Mouse (Mus musculus): ENCODE results near the gene Cog1. TPM values are rescaled to one million over a fixed set of nuclear protein-coding genes. Genes with fewer than 3 reads are reported as not detected.
A peak's percentile ranks its signal among the peaks of the same experiment; 100 is the strongest.

Cog1 gene
- polyA plus RNA-seq, 1 experiment from 2014 or later = 15.5 TPM

DNA sequence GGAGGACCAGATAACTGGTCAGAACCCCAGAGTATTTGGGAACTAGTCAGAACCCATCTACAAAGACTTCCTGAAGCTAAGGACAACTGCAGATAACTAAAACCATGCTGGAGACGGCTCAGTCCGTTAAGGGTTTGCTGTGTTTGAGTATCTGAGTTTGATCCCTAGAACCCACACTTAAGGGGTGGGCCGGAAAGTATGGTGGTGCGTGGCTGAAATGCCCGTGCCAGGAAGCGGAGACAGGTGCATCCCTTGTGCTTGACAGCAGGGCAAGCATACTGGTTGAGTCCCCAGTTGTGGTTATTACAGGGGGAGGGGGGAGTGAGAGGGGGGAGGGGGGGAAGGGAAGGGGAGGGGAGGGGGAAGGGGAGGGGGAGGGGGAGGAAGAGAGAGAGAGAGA, 34.5 kb upstream of the Cog1 start:
- peaks cover 14% of the 10 kb centered on the region for H3K27me3 ChIP-seq (ENCODE audit: control insufficient read depth, insufficient read depth, low read length)
- WGBS = 55% methylated on average over 6 of the region's 6 CpGs
- no peaks in the 10 kb centered on the region for H3K36me3 ChIP-seq (ENCODE audit: control insufficient read depth, insufficient read depth)
- no peak overlapping the region for H3K4me3 ChIP-seq (ENCODE audit: low read length)
- peaks cover 16% of the 10 kb centered on the region for H3K4me1 ChIP-seq (ENCODE audit: control insufficient read depth, insufficient read depth, low read length)
- H3K4me2 ChIP-seq (ENCODE audit: low read depth, low read length) = no peak overlapping the region
- H3K9ac ChIP-seq (ENCODE audit: low read length) = no peak overlapping the region
- peak overlapping the region; percentile 2 for H3K27ac ChIP-seq (ENCODE audit: low read length)
- H3K9me3 ChIP-seq (replicated peaks; ENCODE audit: control insufficient read depth, low read length) = no peaks in the 10 kb centered on the region
- ATAC-seq (replicated peaks; ENCODE audit: extremely low read depth, insufficient read depth, low FRiP score) = peak; percentile 21; the same call in 1 of the 2 replicates

DNA sequence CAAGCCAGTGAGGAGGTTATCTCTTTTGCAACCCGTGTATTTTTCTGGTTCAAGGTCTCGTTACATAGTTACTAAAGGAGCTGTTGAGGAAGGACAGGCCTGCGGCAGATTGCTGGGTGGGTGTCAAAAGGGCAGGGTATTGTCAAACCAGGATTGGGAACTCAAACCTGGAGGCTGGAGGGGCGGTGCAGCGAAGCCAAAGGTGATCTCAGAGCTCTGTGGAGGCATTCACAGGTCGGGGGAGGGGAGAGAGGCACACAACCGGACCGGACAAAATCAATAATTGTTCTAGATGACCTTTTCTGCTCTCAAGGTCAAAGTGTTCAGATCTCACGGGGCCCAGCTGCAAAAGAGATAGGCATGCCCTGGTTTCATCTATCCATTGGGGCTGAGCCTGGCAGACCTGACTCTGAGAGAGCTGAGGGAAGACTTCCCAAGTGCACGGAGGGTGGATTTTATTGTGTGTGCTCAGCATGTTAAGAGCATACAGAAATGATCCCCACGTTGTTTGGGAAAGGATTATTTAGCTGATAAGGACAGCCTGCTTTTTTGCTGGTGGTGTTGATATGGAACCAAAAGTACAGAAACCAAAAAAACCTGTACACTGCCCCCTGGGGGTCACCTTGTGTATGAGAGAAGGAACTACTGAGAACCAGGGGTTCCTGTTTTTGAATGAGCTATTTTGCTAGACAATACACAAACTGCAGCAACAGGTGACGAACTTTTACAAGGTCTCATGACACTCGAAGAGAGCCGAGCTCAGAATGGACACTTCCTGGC, 31.6 kb upstream of the Cog1 start:
- H3K4me2 ChIP-seq (ENCODE audit: low read depth, low read length) = no peak overlapping the region
- no peak overlapping the region for H3K4me3 ChIP-seq (ENCODE audit: low read length)
- peaks cover 34% of the 10 kb centered on the region for H3K27me3 ChIP-seq (ENCODE audit: control insufficient read depth, insufficient read depth, low read length)
- no peaks in the 10 kb centered on the region for H3K9me3 ChIP-seq (replicated peaks; ENCODE audit: control insufficient read depth, low read length)
- ATAC-seq (replicated peaks; ENCODE audit: extremely low read depth, insufficient read depth, low FRiP score) = no peak
- H3K9ac ChIP-seq (ENCODE audit: low read length) = no peak overlapping the region
- H3K27ac ChIP-seq (ENCODE audit: low read length) = no peak overlapping the region
- no peaks in the 10 kb centered on the region for H3K36me3 ChIP-seq (ENCODE audit: control insufficient read depth, insufficient read depth)
- WGBS = 51% methylated on average over 14 of the region's 14 CpGs
- peaks cover 19% of the 10 kb centered on the region for H3K4me1 ChIP-seq (ENCODE audit: control insufficient read depth, insufficient read depth, low read length)

DNA sequence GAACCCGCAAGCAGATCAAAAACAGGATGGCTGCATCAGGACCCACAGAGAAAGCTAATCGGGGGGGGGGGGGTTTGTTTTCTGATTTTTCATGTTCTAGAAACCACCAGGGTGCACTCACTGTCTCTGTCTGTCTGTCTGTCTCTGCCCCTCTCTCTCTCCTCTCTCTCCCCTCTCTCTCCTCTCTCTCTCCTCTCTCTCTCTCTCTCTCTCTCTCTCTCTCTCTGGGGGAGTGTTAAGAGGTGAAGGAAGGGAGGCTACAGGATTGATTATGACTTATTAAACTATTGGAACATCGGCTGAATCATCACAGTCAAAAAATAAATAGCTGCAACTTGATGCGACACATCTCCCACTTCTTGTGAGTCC, 30.7 kb upstream of the Cog1 start:
- Histone ChIP-seq H3K27ac (ENCODE audit: low read length) (no peak overlapping the region), H3K4me1 (ENCODE audit: control insufficient read depth, insufficient read depth, low read length) (peaks cover 19% of the 10 kb centered on the region), H3K9ac (ENCODE audit: low read length) (no peak overlapping the region; the same call in 1 of the 2 replicates), H3K9me3 (replicated peaks; ENCODE audit: control insufficient read depth, low read length) (no peaks in the 10 kb centered on the region), H3K27me3 (ENCODE audit: control insufficient read depth, insufficient read depth, low read length) (peaks cover 34% of the 10 kb centered on the region), H3K4me3 (ENCODE audit: low read length) (peak overlapping the region; percentile 57), H3K4me2 (ENCODE audit: low read depth, low read length) (peak overlapping the region; percentile 85), H3K36me3 (ENCODE audit: control insufficient read depth, insufficient read depth) (no peaks in the 10 kb centered on the region)
- no peak for ATAC-seq (replicated peaks; ENCODE audit: extremely low read depth, insufficient read depth, low FRiP score)
- WGBS = 30% methylated on average over 4 of the region's 4 CpGs

DNA sequence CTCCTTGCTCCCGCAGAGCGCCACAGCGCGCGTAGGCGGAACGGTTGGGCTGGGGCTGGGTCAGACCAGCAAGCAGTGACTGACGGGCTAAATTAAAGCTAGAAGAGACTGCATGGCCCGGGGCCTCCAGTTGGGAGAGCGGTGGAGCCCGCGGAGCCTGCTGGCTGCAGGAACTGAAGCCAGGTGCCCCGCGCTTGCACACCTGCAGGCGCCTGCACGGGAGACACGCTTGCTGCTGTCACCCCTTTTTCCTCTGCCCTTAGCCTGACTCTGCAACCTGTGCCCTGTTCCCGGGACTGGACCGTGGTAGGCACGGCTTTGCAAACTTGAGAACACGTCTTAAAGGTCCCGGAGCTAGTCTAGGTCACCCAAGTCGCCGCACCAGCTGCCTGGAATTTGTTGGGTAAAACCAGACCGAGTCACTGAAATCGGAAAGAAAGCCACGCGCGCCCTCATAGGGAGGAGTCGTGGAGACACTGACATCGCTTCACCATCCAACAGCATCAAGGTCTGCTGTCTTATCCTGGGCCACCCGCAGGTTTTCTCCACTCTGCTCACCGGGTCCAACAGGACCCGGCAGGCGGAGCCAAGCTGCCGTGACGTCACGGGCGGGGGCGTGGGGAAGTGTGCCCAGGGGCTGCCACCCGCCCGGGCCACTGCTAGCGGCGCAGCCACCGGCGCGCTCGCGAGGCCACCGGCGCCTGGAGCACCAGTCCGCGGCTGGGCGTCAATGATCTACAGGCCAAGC, 30.1 kb upstream of the Cog1 start, which contains the start of gene Sstr2:
Gene Sstr2 (plus strand): TSS at position 671 of the 748 bp plus-strand sequence.
- Histone ChIP-seq H3K4me3 (ENCODE audit: low read length) (peak within 1 kb of the TSS; percentile 57), H3K4me2 (ENCODE audit: low read depth, low read length) (peak within 1 kb of the TSS; percentile 85), H3K27me3 (ENCODE audit: control insufficient read depth, insufficient read depth, low read length) (peaks cover 34% of the 10 kb centered on the region), H3K36me3 (ENCODE audit: control insufficient read depth, insufficient read depth) (no peaks in the 10 kb centered on the region), H3K27ac (ENCODE audit: low read length) (no peak within 1 kb of the TSS; the same call in 1 of the 2 replicates), H3K9me3 (replicated peaks; ENCODE audit: control insufficient read depth, low read length) (no peaks in the 10 kb centered on the region), H3K9ac (ENCODE audit: low read length) (peak within 1 kb of the TSS; percentile 65), H3K4me1 (ENCODE audit: control insufficient read depth, insufficient read depth, low read length) (peaks cover 19% of the 10 kb centered on the region)
- ATAC-seq (replicated peaks; ENCODE audit: extremely low read depth, insufficient read depth, low FRiP score) = peak; percentile 64
- WGBS = 1% methylated on average over 54 of the region's 54 CpGs

DNA sequence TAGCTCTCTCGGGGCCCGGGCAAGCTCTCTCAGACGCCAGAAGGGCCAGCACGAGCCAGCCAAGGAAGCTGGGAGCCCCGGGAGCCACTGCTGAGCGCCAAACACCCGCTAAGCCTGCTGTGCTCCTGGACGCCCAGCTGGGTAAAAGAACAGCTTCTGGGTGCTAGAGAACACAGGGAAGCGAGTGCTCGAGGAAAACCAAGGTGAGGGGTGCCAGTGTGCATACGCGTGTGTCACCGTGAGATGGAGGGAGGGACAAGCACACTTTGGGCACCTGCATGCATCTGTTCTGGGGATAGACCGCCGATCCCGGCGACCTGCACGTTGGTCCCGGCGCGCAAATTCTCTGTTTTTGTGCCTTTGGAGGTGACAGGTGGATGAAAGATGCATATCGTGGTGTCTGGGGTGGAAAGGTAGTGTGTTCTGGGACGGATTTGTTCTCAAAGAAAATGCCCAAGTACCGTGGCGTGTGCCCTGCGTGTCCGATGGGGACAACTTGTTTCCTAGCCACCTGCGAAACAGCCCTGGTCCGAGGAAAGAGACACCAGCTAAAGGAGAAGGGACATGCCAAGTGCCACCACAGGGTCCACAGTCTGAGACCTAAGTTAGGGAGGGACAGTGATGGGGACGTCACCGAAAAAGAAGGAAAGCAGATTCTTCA, 29.4 kb upstream of the Cog1 start:
- no peak for ATAC-seq (replicated peaks; ENCODE audit: extremely low read depth, insufficient read depth, low FRiP score)
- Histone ChIP-seq H3K9me3 (replicated peaks; ENCODE audit: control insufficient read depth, low read length) (no peaks in the 10 kb centered on the region), H3K27me3 (ENCODE audit: control insufficient read depth, insufficient read depth, low read length) (peaks cover 34% of the 10 kb centered on the region), H3K4me3 (ENCODE audit: low read length) (peak overlapping the region; percentile 57), H3K9ac (ENCODE audit: low read length) (peak overlapping the region; percentile 65), H3K36me3 (ENCODE audit: control insufficient read depth, insufficient read depth) (no peaks in the 10 kb centered on the region), H3K4me1 (ENCODE audit: control insufficient read depth, insufficient read depth, low read length) (peaks cover 19% of the 10 kb centered on the region), H3K27ac (ENCODE audit: low read length) (no peak overlapping the region; the same call in 1 of the 2 replicates), H3K4me2 (ENCODE audit: low read depth, low read length) (peak overlapping the region; percentile 85)
- 4% methylated on average over 31 of the region's 31 CpGs for WGBS

DNA sequence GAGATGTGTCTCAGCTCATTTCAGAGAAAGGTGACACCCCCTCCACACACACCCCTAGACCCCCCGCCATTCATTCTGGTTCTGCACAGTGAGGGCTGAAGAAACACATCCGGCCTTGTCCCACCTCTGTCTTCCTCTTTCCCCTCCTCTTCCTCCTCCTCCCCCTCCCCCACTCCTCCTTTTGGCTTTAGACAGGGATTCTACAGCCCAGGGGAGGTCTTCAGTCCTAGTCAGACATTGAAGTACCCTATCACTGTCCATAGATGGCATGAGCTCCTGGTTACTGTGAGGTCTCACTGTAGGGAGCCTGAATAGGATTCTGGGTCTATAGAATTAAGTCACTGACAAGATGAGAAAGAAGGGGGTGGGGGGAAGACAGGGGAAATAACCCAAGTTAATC, 28.0 kb upstream of the Cog1 start:
- Histone ChIP-seq H3K4me3 (ENCODE audit: low read length) (no peak overlapping the region), H3K4me2 (ENCODE audit: low read depth, low read length) (no peak overlapping the region), H3K36me3 (ENCODE audit: control insufficient read depth, insufficient read depth) (no peaks in the 10 kb centered on the region), H3K27me3 (ENCODE audit: control insufficient read depth, insufficient read depth, low read length) (peaks cover 34% of the 10 kb centered on the region), H3K27ac (ENCODE audit: low read length) (no peak overlapping the region), H3K4me1 (ENCODE audit: control insufficient read depth, insufficient read depth, low read length) (peaks cover 19% of the 10 kb centered on the region), H3K9ac (ENCODE audit: low read length) (no peak overlapping the region), H3K9me3 (replicated peaks; ENCODE audit: control insufficient read depth, low read length) (no peaks in the 10 kb centered on the region)
- no peak for ATAC-seq (replicated peaks; ENCODE audit: extremely low read depth, insufficient read depth, low FRiP score)
- WGBS = 56% methylated on average over 2 of the region's 2 CpGs

DNA sequence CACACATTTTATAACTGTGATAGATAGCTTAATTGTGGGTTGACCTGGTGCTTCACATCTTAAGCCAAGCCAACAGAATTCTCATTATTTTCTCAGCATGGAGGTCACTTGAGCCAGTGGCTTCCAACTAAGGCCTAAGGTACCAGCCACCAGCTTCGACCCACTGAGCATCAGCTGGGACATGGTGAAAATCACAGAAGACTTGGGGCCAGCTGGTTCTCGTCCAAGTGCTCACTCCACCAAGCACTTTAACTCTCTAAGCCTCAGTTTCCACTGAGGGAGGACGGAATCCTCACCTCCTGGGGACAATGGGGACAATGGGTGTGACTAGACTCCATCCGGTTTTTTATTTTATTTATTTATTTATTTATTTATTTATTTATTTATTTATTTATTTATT, 26.9 kb upstream of the Cog1 start:
- Histone ChIP-seq H3K4me3 (ENCODE audit: low read length) (no peak overlapping the region), H3K4me2 (ENCODE audit: low read depth, low read length) (no peak overlapping the region), H3K9ac (ENCODE audit: low read length) (no peak overlapping the region), H3K36me3 (ENCODE audit: control insufficient read depth, insufficient read depth) (no peaks in the 10 kb centered on the region), H3K9me3 (replicated peaks; ENCODE audit: control insufficient read depth, low read length) (no peaks in the 10 kb centered on the region), H3K27me3 (ENCODE audit: control insufficient read depth, insufficient read depth, low read length) (peaks cover 34% of the 10 kb centered on the region), H3K27ac (ENCODE audit: low read length) (no peak overlapping the region), H3K4me1 (ENCODE audit: control insufficient read depth, insufficient read depth, low read length) (peaks cover 19% of the 10 kb centered on the region)
- ATAC-seq (replicated peaks; ENCODE audit: extremely low read depth, insufficient read depth, low FRiP score) = no peak
- WGBS = 75% methylated on average over 4 of the region's 4 CpGs

DNA sequence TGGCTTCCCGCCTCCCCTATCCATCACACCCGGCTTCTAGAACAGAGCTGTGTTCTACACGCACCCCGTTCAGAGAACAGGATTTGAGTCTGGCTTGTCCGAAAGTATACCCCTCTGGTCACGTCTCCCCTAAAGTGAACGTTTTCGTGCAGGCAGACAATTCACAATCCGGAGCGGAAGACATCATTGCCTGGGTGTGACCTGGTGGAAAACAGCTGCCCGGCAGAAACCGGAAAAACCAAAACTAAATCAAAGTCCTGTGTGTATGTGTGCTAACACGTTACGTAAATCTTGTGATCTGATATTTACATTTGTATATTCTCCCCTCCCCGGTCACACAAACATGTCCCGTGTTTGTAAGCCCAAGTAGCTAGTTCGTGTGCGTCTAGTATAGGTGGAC, 23.5 kb upstream of the Cog1 start:
- Histone ChIP-seq H3K27me3 (ENCODE audit: control insufficient read depth, insufficient read depth, low read length) (peaks cover 11% of the 10 kb centered on the region), H3K27ac (ENCODE audit: low read length) (no peak overlapping the region), H3K4me1 (ENCODE audit: control insufficient read depth, insufficient read depth, low read length) (no peaks in the 10 kb centered on the region), H3K9ac (ENCODE audit: low read length) (no peak overlapping the region), H3K36me3 (ENCODE audit: control insufficient read depth, insufficient read depth) (no peaks in the 10 kb centered on the region), H3K4me2 (ENCODE audit: low read depth, low read length) (no peak overlapping the region), H3K9me3 (replicated peaks; ENCODE audit: control insufficient read depth, low read length) (no peaks in the 10 kb centered on the region), H3K4me3 (ENCODE audit: low read length) (no peak overlapping the region)
- ATAC-seq (replicated peaks; ENCODE audit: extremely low read depth, insufficient read depth, low FRiP score) = no peak
- WGBS = 88% methylated on average over 18 of the region's 18 CpGs

DNA sequence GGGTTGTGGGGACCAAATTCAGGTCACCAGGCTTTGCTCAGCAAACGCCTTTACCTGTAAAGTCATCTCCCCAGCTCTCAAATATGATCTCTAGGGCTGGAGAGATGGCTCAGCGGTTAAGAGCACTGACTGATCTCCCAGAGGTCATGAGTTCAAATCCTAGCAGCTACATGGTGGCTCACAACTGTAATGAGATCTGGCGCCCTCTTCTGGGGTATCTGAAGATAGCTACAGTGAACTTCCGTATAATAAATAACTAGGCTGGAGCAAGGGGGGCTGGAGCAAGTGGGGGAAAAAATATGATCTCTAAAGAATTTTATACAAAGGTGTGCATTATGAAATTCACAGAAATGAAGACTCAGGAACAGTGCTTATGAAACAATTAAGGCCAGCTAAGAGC, 21.2 kb upstream of the Cog1 start:
- Histone ChIP-seq H3K27me3 (ENCODE audit: control insufficient read depth, insufficient read depth, low read length) (no peaks in the 10 kb centered on the region; the same call in 1 of the 2 replicates), H3K4me2 (ENCODE audit: low read depth, low read length) (no peak overlapping the region), H3K27ac (ENCODE audit: low read length) (no peak overlapping the region), H3K9ac (ENCODE audit: low read length) (no peak overlapping the region), H3K36me3 (ENCODE audit: control insufficient read depth, insufficient read depth) (no peaks in the 10 kb centered on the region), H3K4me3 (ENCODE audit: low read length) (no peak overlapping the region), H3K9me3 (replicated peaks; ENCODE audit: control insufficient read depth, low read length) (no peaks in the 10 kb centered on the region), H3K4me1 (ENCODE audit: control insufficient read depth, insufficient read depth, low read length) (no peaks in the 10 kb centered on the region)
- no peak for ATAC-seq (replicated peaks; ENCODE audit: extremely low read depth, insufficient read depth, low FRiP score)
- 52% methylated on average over 4 of the region's 4 CpGs for WGBS
